Mouse (Mus musculus) CH12.LX (cell line): ENCODE measurements around the gene Olfr1006. TPM values are rescaled to one million over a fixed set of nuclear protein-coding genes. Genes with fewer than 3 reads are reported as not detected.

Experiments used
- DNase-seq: peaks from one replicate; pipeline ENCODE4 v3.0.0-alpha.2; 2013; ENCODE audit errors: extremely low read depth
- H3K27ac ChIP-seq: 2 replicates; pipeline ENCODE4 v1.5.1; 2012; ENCODE audit warnings: low read depth, mild to moderate bottlenecking, control low read depth, moderate library complexity; ENCODE audit not compliant: insufficient read depth
- H3K27me3 ChIP-seq: replicated peaks from 2 replicates; pipeline ENCODE3; 2012; ENCODE audit warnings: inconsistent platforms
- H3K36me3 ChIP-seq, 2 experiments: replicated peaks in 1 of 2; 2 replicates each; pipeline versions ENCODE3 to v1.6.1; 2012; ENCODE audit warnings: inconsistent platforms in 1 of 2, low read length in 1 of 2, mild to moderate bottlenecking in 1 of 2, mixed read lengths in 1 of 2, moderate library complexity in 1 of 2; ENCODE audit not compliant: control insufficient read depth in 1 of 2, insufficient read depth in 1 of 2
- H3K4me1 ChIP-seq, 2 experiments: 2 replicates each; pipeline ENCODE4 v1.6.1; 2012; ENCODE audit warnings: inconsistent platforms in 1 of 2, moderate library complexity in 1 of 2; ENCODE audit not compliant: insufficient read depth in 2 of 2, control insufficient read depth in 1 of 2
- H3K4me2 ChIP-seq: 2 replicates; pipeline ENCODE4 v1.6.1; 2012; ENCODE audit warnings: low read depth, mild to moderate bottlenecking, control low read depth; ENCODE audit not compliant: poor library complexity, insufficient read depth, severe bottlenecking
- H3K4me3 ChIP-seq, 3 experiments: fragments of 150-350 bp in 1 of 3; sonication (generic) in 1 of 3; replicated peaks in 1 of 3; 2 replicates each; pipeline versions ENCODE3 to v1.5.1; 2011 to 2012; ENCODE audit warnings: low read depth in 2 of 3, low read length in 2 of 3, mild to moderate bottlenecking in 2 of 3, moderate library complexity in 2 of 3, control low read depth in 1 of 3, improper control_type of control experiment in 1 of 3, inconsistent platforms in 1 of 3, mixed read lengths in 1 of 3; ENCODE audit not compliant: poor library complexity in 1 of 3
- H3K79me2 ChIP-seq: replicated peaks from 2 replicates; pipeline ENCODE4 v1.6.1; 2012; ENCODE audit warnings: mild to moderate bottlenecking, moderate library complexity; ENCODE audit not compliant: control insufficient read depth, poor library complexity, insufficient read depth, severe bottlenecking; ENCODE audit errors: extremely low read depth
- H3K9ac ChIP-seq: 2 replicates; pipeline ENCODE4 v1.6.1; 2012; ENCODE audit warnings: low read depth, mild to moderate bottlenecking, control low read depth, moderate library complexity; ENCODE audit not compliant: insufficient read depth
- H3K9me3 ChIP-seq: replicated peaks from 2 replicates; pipeline ENCODE3; 2012; ENCODE audit warnings: low read length, inconsistent platforms, mixed read lengths
- BHLHE40 ChIP-seq: IDR thresholded peaks from 2 replicates; pipeline ENCODE4 v1.6.1; 2011; ENCODE audit warnings: mild to moderate bottlenecking, low read depth, low read length, improper control_type of control experiment
- CHD1 ChIP-seq: IDR thresholded peaks from 2 replicates; pipeline ENCODE4 v1.6.1; 2012; ENCODE audit warnings: low read depth, low read length, improper control_type of control experiment, inconsistent platforms
- CHD2 ChIP-seq: IDR thresholded peaks from 2 replicates; pipeline ENCODE4 v1.6.1; 2011; ENCODE audit warnings: low read length, improper control_type of control experiment
- CTCF ChIP-seq, 2 experiments: IDR thresholded peaks in 1 of 2; conservative IDR thresholded peaks in 1 of 2; 2 replicates each; pipeline ENCODE4 v1.5.1; 2011 to 2012; ENCODE audit warnings: low read depth in 2 of 2, low read length in 2 of 2, improper control_type of control experiment in 1 of 2, inconsistent platforms in 1 of 2, mild to moderate bottlenecking in 1 of 2, moderate library complexity in 1 of 2
- E2F4 ChIP-seq: IDR thresholded peaks from 2 replicates; pipeline ENCODE4 v1.6.1; 2011; ENCODE audit warnings: low read depth, low read length, improper control_type of control experiment; ENCODE audit not compliant: insufficient replicate concordance
- EP300 ChIP-seq: IDR thresholded peaks from 2 replicates; pipeline ENCODE4 v1.6.1; 2011; ENCODE audit warnings: low read length, improper control_type of control experiment
- ETS1 ChIP-seq: conservative IDR thresholded peaks from 2 replicates; pipeline ENCODE4 v1.6.1; 2012; ENCODE audit warnings: low read depth, mild to moderate bottlenecking, inconsistent platforms, low read length, improper control_type of control experiment, moderate library complexity
- GABPA ChIP-seq: IDR thresholded peaks from 2 replicates; pipeline ENCODE4 v1.6.1; 2012; ENCODE audit warnings: low read depth, low read length, improper control_type of control experiment, inconsistent platforms; ENCODE audit not compliant: insufficient replicate concordance
- HCFC1 ChIP-seq: IDR thresholded peaks from 2 replicates; pipeline ENCODE4 v1.6.1; 2012; ENCODE audit warnings: low read depth, mild to moderate bottlenecking, inconsistent platforms, low read length, improper control_type of control experiment
- JUN ChIP-seq: IDR thresholded peaks from 2 replicates; pipeline ENCODE4 v1.6.1; 2011; ENCODE audit warnings: low read depth, mild to moderate bottlenecking, low read length, improper control_type of control experiment, moderate library complexity; ENCODE audit not compliant: insufficient read depth
- JUND ChIP-seq: conservative IDR thresholded peaks from 2 replicates; pipeline ENCODE4 v1.6.1; 2011; ENCODE audit warnings: low read depth, low read length, improper control_type of control experiment
- KAT2A ChIP-seq: IDR thresholded peaks from 2 replicates; pipeline ENCODE4 v1.6.1; 2012; ENCODE audit warnings: low read length, improper control_type of control experiment, inconsistent platforms; ENCODE audit not compliant: insufficient replicate concordance
- MAFK ChIP-seq: IDR thresholded peaks from 2 replicates; pipeline ENCODE4 v1.6.1; 2011; ENCODE audit warnings: low read length, improper control_type of control experiment; ENCODE audit not compliant: insufficient replicate concordance
- MAX ChIP-seq: IDR thresholded peaks from 2 replicates; pipeline ENCODE4 v1.6.1; 2011; ENCODE audit warnings: low read length, improper control_type of control experiment
- MAZ ChIP-seq: IDR thresholded peaks from 2 replicates; pipeline ENCODE4 v1.6.1; 2012; ENCODE audit warnings: low read depth, mild to moderate bottlenecking, inconsistent platforms, low read length, improper control_type of control experiment, moderate library complexity
- MEF2A ChIP-seq: IDR thresholded peaks from 2 replicates; pipeline ENCODE4 v1.6.1; 2014; ENCODE audit warnings: low read depth, mild to moderate bottlenecking, inconsistent platforms, low read length, improper control_type of control experiment, borderline replicate concordance
- MXI1 ChIP-seq: IDR thresholded peaks from 2 replicates; pipeline ENCODE4 v1.6.1; 2011; ENCODE audit warnings: mild to moderate bottlenecking, low read depth, low read length, improper control_type of control experiment
- MYC ChIP-seq: IDR thresholded peaks from 2 replicates; pipeline ENCODE4 v1.6.1; 2011; ENCODE audit warnings: low read depth, mild to moderate bottlenecking, improper control_type of control experiment, low read length
- NELFE ChIP-seq: IDR thresholded peaks from 2 replicates; pipeline ENCODE4 v1.6.1; 2011; ENCODE audit warnings: low read depth, low read length, improper control_type of control experiment
- RAD21 ChIP-seq: IDR thresholded peaks from 2 replicates; pipeline ENCODE4 v1.6.1; 2011; ENCODE audit warnings: low read depth, mild to moderate bottlenecking, low read length, improper control_type of control experiment, moderate library complexity
- SIN3A ChIP-seq: IDR thresholded peaks from 2 replicates; pipeline ENCODE4 v1.6.1; 2012; ENCODE audit warnings: low read length, improper control_type of control experiment, inconsistent platforms
- SMC3 ChIP-seq: IDR thresholded peaks from 2 replicates; pipeline ENCODE4 v1.6.1; 2011; ENCODE audit warnings: low read depth, low read length, improper control_type of control experiment
- TBP ChIP-seq: conservative IDR thresholded peaks from 2 replicates; pipeline ENCODE4 v1.6.1; 2011; ENCODE audit warnings: low read depth, low read length, improper control_type of control experiment
- TCF12 ChIP-seq: IDR thresholded peaks from 2 replicates; pipeline ENCODE4 v1.6.1; 2014; ENCODE audit warnings: low read depth, mild to moderate bottlenecking, inconsistent platforms, low read length, improper control_type of control experiment
- USF1 ChIP-seq: IDR thresholded peaks from 2 replicates; pipeline ENCODE4 v1.6.1; 2014; ENCODE audit warnings: low read depth, mild to moderate bottlenecking, inconsistent platforms, low read length, improper control_type of control experiment
- USF2 ChIP-seq: conservative IDR thresholded peaks from 2 replicates; pipeline ENCODE4 v1.6.1; 2011; ENCODE audit warnings: low read depth, low read length, improper control_type of control experiment
- ZKSCAN1 ChIP-seq: IDR thresholded peaks from 2 replicates; pipeline ENCODE4 v1.6.1; 2012; ENCODE audit warnings: low read depth, inconsistent platforms, low read length, improper control_type of control experiment, borderline replicate concordance
- ZMIZ1 ChIP-seq: IDR thresholded peaks from 2 replicates; pipeline ENCODE4 v1.6.1; 2012; ENCODE audit warnings: low read depth, mild to moderate bottlenecking, inconsistent platforms, low read length, improper control_type of control experiment
- ZNF384 ChIP-seq: IDR thresholded peaks from 2 replicates; pipeline ENCODE4 v1.6.1; 2012; ENCODE audit warnings: low read depth, low read length, improper control_type of control experiment, inconsistent platforms
- dilution Hi-C: fragments of 300-500 bp; cut with MboI; formaldehyde crosslinking; loops from 2 replicates; pipeline ENCODE4 v1.14.3; 2020; ENCODE audit warnings: low sequenced_read_pairs; ENCODE audit not compliant: extremely low pct_unique_long_range_greater_than_20kb, extremely low pct_ligation_motif_present
- in situ Hi-C: fragments of 300-500 bp; cut with MboI; formaldehyde crosslinking; loops from 3 replicates; pipeline ENCODE4 v1.14.3; 2019; ENCODE audit warnings: low sequenced_read_pairs, low pct_ligation_motif_present, low pct_unique_long_range_greater_than_20kb, mixed read lengths
- polyA plus RNA-seq: library from polyadenylated mRNA; unstranded; fragments of >175 nt; gene quantifications from 2 replicates; pipeline ENCODE4 v1.2.1, GENCODE M21; 2012; ENCODE audit warnings: low read depth; ENCODE audit not compliant: insufficient read length
- total RNA-seq, 2 experiments: library from RNA; depleted of rRNA; stranded (reverse); fragments of 300-350 nt in 1 of 2; fragments of >200 nt in 1 of 2; gene quantifications; 2 replicates each; pipeline ENCODE4 v1.2.3; 2012 to 2014

The Olfr1006 gene
- total RNA-seq (2012; rRNA removed) (not detected in 2 replicates), total RNA-seq (2014; rRNA removed) (not detected in 2 replicates), polyA plus RNA-seq (not detected in 2 replicates)

DNA sequence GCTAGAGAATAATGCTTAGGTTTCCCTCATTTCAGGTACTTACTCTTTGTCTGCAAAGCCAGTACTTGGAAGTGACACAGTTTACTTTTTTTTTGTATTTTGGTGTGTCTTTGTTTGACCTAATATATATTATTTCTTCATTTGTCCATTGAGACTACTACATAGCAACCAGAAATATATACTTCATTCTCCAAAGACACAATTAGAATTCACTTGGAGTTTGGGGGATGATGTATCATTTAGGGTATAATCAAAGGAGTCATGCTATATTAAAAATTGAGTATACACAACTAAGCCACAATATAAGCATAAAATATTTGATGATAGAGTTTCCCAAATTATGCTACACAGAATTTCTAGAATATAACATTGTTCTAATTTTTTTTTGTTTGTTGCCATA lies at the start of gene Olfr1006:
Gene Olfr1006, minus strand, starts transcription at position 101 of the 400 bp plus-strand sequence.
- in situ Hi-C loops (no loop called here), dilution Hi-C loops (no loop called here)
- Histone ChIP-seq H3K79me2 (no peaks in the 10 kb centered on the region), H3K4me2 (no peak within 1 kb of the TSS), H3K4me1 (no peaks in the 10 kb centered on the region), H3K9ac (no peak within 1 kb of the TSS), H3K9me3 (peaks cover 5% of the 10 kb centered on the region), H3K27ac (no peak within 1 kb of the TSS), H3K4me3 (no peak within 1 kb of the TSS), H3K36me3 (no peaks in the 10 kb centered on the region), H3K27me3 (no peaks in the 10 kb centered on the region)
- no peak for DNase-seq
- TF ChIP-seq JUN (no peak), MAX (no peak), USF2 (no peak), HCFC1 (no peak), MAFK (no peak)

GRCm38 (mm10) chr2:85725793-85726192 lies 47.2 kb upstream of the Olfr1006 start:
- Histone ChIP-seq H3K27ac (no peak overlapping the region), H3K4me2 (no peak overlapping the region), H3K36me3 (no peaks in the 10 kb centered on the region), H3K9ac (no peak overlapping the region), H3K79me2 (no peaks in the 10 kb centered on the region), H3K4me3 (no peak overlapping the region), H3K4me1 (no peaks in the 10 kb centered on the region), H3K27me3 (no peaks in the 10 kb centered on the region), H3K9me3 (peaks cover 13% of the 10 kb centered on the region)
- peak; percentile 8 for DNase-seq
- in situ Hi-C loops: loop anchor here (25.0 kb wide), 1 partner anchor 737 kb away; the partner anchor contains the start of genes Olfr1065 and Olfr1066
- dilution Hi-C loops: no loop called here
- TF ChIP-seq ETS1 (no peak), MEF2A (no peak), MAZ (no peak), CTCF (conservative IDR thresholded peaks at IDR 0.05 in 1 of 2, IDR thresholded peaks at IDR 0.05 in 1 of 2; ENCODE audit: low read depth in 2 of 2, low read length in 2 of 2) (peak in 1 of 2 experiments; percentile 70; a peak in 3 of 4 replicates), CHD2 (no peak), KAT2A (no peak), RAD21 (peak; percentile 77), MYC (no peak), BHLHE40 (no peak), TCF12 (no peak), GABPA (no peak), SMC3 (peak; percentile 55), EP300 (no peak), ZNF384 (no peak), MAFK (no peak), E2F4 (no peak), SIN3A (no peak), USF1 (no peak), MXI1 (no peak), JUND (no peak), ZMIZ1 (no peak), ZKSCAN1 (no peak), CHD1 (no peak), JUN (no peak), NELFE (no peak), TBP (no peak)
